Mouse (Mus musculus) spleen, adult 18-20 months (tissue): ENCODE data around the gene Scgb2a2.
"Not testable (repeated sequence)": the region's sequence is repeated elsewhere in the genome, so short reads cannot be mapped to it uniquely, and the experiment has no call there.

ENCODE experiments used
- DNase-seq, 2 experiments: peaks; one replicate each; pipeline ENCODE4 v3.0.0; 2022; ENCODE audit warnings: mixed read lengths in 2 of 2

Scgb2a2 gene

GRCm38 (mm10) chr19:9847262-9847661, at the start of gene Scgb2a2:
TSS of gene Scgb2a2 (plus strand) at chr19:9847562.
- no peak for DNase-seq

- peak; percentile 16 to 43 for DNase-seq
Measured at GRCm38 (mm10) chr19:9836581-9837340, 10.6 kb upstream of the Scgb2a2 start.

GRCm38 (mm10) chr19:9837341-9837715, 10.0 kb upstream of the Scgb2a2 start:
- no peak for DNase-seq

- not testable (repeated sequence) for DNase-seq
Measured at GRCm38 (mm10) chr19:9849368-9850075, 2.2 kb downstream of the Scgb2a2 start.

GRCm38 (mm10) chr19:9860821-9861220, 13.5 kb downstream of the Scgb2a2 start:
- DNase-seq, result not testable (repeated sequence)

GRCm38 (mm10) chr19:9864856-9865255, 17.5 kb downstream of the Scgb2a2 start:
- DNase-seq, result no peak

- no peak for DNase-seq
Measured at GRCm38 (mm10) chr19:9865466-9865865, 18.1 kb downstream of the Scgb2a2 start.

- no peak for DNase-seq
Measured at GRCm38 (mm10) chr19:9878186-9878835, 30.9 kb downstream of the Scgb2a2 start.

GRCm38 (mm10) chr19:9886348-9886747, 39.0 kb downstream of the Scgb2a2 start:
- DNase-seq, result no peak

GRCm38 (mm10) chr19:9886771-9887170, 39.4 kb downstream of the Scgb2a2 start:
- no peak for DNase-seq

- no peak for DNase-seq
Measured at GRCm38 (mm10) chr19:9896067-9896466, 48.7 kb downstream of the Scgb2a2 start.

- no peak for DNase-seq
Measured at GRCm38 (mm10) chr19:9898339-9899066, 51.1 kb downstream of the Scgb2a2 start.

- DNase-seq, result peak; percentile 81 to 86
Measured at GRCm38 (mm10) chr19:9899072-9899779, 51.9 kb downstream of the Scgb2a2 start, which contains the start of gene Incenp. TSS of gene Incenp (minus strand) at chr19:9899551.

GRCm38 (mm10) chr19:9899780-9900146, 52.4 kb downstream of the Scgb2a2 start:
- no peak for DNase-seq

- DNase-seq, result not testable (repeated sequence)
Measured at GRCm38 (mm10) chr19:9900696-9901095, 53.3 kb downstream of the Scgb2a2 start.
